ENCODE assay signal across 11 mouse cellular contexts in the genomic region with DNA sequence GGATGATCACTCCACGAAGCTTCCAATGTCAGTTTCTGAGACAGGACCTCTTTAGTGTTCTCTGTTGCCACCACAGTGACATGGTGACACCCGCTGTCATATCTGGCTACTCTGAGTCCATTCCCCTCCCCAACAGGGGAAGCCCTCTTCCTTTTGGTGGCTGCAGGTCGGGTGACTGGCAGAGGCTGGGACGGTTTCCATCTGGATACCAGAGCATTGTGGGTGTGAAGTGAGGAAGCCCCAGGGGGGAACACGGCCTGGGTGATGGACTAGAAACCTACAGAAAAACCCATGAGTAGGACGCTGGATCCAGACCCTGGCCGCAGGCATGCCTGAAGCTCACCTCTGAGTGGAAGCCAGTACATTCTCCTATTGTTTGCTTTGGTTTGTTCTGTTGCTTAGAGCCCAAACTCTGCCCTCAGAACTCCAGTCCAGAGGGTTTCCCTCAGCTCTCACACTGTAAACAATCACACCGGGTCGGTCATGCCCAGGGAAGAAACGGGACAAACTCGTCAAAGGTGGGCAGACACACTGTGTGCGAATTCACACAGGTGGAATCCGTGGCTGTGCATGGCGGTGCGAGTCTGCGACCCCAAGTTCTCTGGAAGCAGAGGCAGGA. TPM values are rescaled to one million over a fixed set of nuclear protein-coding genes. Genes with fewer than 3 reads are reported as not detected.
"Had no signal": no experiment of that assay in that cellular context is flagged by ENCODE, and none has a peak within 500 bp of the region (broad histone marks: within the 10 kb centered on the region; RNA-seq: fewer than 3 reads in every experiment).

No protein-coding gene starts in this region.

- DNase-seq: right cerebral cortex, postnatal 25 days; thymus, postnatal 36 days had no signal

- H3K9me3 ChIP-seq: intestine, embryonic 15.5 days; limb, embryonic 13.5 days; lung, embryonic 15.5 days; megakaryocyte, embryonic 14.5 days; midbrain, embryonic 12.5 days had no signal

- ATAC-seq: intestine, embryonic 15.5 days; midbrain, embryonic 16.5 days had no signal

- H3K36me3 ChIP-seq: intestine, embryonic 15.5 days; limb, embryonic 13.5 days; lung, embryonic 15.5 days; midbrain, embryonic 12.5 days had no signal

- H3K27me3 ChIP-seq: intestine, embryonic 15.5 days; limb, embryonic 13.5 days; lung, embryonic 15.5 days; midbrain, embryonic 12.5 days had no signal

- H3K4me2 ChIP-seq: intestine, embryonic 15.5 days; limb, embryonic 13.5 days; lung, embryonic 15.5 days; midbrain, embryonic 12.5 days had no signal

- H3K27ac ChIP-seq: intestine, embryonic 15.5 days; left cerebral cortex, adult 2 months; limb, embryonic 13.5 days; liver, embryonic 14.5 days; lung, embryonic 15.5 days; macrophage had no signal

- H3K4me3 ChIP-seq: intestine, embryonic 15.5 days; left cerebral cortex, adult 2 months; limb, embryonic 13.5 days; lung, embryonic 15.5 days; megakaryocyte, embryonic 14.5 days; midbrain, embryonic 12.5 days had no signal

- H3K9ac ChIP-seq: intestine, embryonic 15.5 days; limb, embryonic 13.5 days; liver, embryonic 14.5 days; lung, embryonic 15.5 days; midbrain, embryonic 12.5 days had no signal

RNA-seq across cellular contexts. Expression of a gene that starts 23.6 kb away (rescaled TPM):
- polyA plus RNA-seq: macrophage had no signal
